Mouse (Mus musculus): ENCODE results near the gene Tmem265.

DNA sequence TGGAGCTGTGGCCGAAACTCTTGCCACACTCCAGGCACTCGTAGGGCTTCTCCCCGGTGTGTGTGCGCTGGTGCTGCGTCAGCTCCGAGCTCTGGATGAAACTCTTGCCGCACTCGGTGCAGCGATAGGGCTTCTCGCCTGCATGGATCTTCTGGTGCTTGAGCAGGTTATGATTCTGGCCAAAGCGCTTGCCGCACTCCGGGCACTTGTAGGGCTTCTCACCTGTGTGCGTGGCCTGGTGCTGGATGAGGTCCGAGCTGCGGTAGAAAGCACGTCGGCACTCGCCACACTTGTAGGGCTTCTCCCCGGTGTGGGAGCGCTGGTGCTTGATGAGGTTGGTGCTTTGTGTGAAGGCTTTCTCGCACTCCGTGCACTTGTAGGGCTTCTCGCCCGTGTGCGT, 50.4 kb downstream of the Tmem265 start:
- TF ChIP-seq POLR2A (IDR thresholded peaks at IDR 0.05; ENCODE audit: insufficient read depth, low read depth, low read length) (no peak), CTCF (IDR thresholded peaks at IDR 0.05) (no peak), EP300 (IDR thresholded peaks at IDR 0.05; ENCODE audit: insufficient read depth, low read depth, low read length) (no peak)

Data from heart, adult 2 months (tissue).